ENCODE assay signal across 9 mouse cellular contexts in the genomic region with DNA sequence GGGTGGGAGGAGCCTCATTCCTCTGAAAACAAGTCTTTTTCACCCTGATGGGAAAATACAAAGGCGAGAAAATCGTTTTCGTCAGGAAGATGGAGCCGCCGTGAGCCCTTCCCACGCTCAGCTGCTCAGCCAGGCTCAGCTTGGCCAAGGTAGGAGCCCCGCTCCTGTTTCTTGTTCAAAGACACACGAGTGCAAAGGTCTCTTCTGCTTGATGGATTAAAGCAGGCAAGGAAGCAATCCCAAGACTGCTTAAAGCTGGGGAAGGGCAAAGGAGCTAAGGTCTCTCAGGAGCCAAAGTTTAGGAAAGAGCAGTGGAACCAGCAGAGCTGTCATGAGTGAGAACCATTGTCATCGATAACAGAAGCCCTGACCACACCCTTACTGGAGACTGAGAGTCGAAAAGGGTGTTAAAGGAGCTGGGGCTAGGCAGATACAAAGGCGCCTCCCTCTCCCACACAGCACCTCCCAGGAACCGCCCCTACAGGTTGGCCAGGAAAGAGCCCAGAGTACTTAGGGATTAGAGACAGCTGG.
A peak's percentile ranks its signal among the peaks of the same experiment; 100 is the strongest.
DNase-seq lines count a peak whose midpoint lies in the region; ATAC-seq lines count a peak whose summit lies in the region.
"Had no signal": no experiment of that assay in that cellular context is flagged by ENCODE, and none has a peak within 500 bp of the region (broad histone marks: within the 10 kb centered on the region; RNA-seq: fewer than 3 reads in every experiment).

No protein-coding gene starts in this region.

- intact Hi-C loops in left cerebral cortex, postnatal 4 days (cut with DNase I), result loop anchor here (10.0 kb wide), 1 partner anchor 66 kb away; a partner anchor contains a TSS
- intact Hi-C loops in gastrocnemius, postnatal 14 days (cut with DNase I; ENCODE audit: low total_unique reads), result no loop called here

- H3K4me2 ChIP-seq in midbrain, embryonic 15.5 days, result no peak overlapping the region

- no peaks in the 10 kb centered on the region for H3K9me3 ChIP-seq in midbrain, embryonic 15.5 days

- H3K9ac ChIP-seq in midbrain, embryonic 15.5 days, result no peak overlapping the region

- no peaks in the 10 kb centered on the region for H3K36me3 ChIP-seq in midbrain, embryonic 15.5 days (replicated peaks)

- 18% methylated on average over 12 of the region's 12 CpGs for WGBS in midbrain, embryonic 15.5 days

- no peak overlapping the region for H3K27ac ChIP-seq in midbrain, embryonic 15.5 days

- ATAC-seq in midbrain, embryonic 15.5 days (replicated peaks), result no peak
- ATAC-seq: Patski had no signal

- peaks cover 8% of the 10 kb centered on the region for H3K4me1 ChIP-seq in midbrain, embryonic 15.5 days

- no peak overlapping the region for H3K4me3 ChIP-seq in midbrain, embryonic 15.5 days

- H3K27me3 ChIP-seq in midbrain, embryonic 15.5 days (replicated peaks), result no peaks in the 10 kb centered on the region
- H3K27me3 ChIP-seq: Patski had no signal

- DNase-seq in left cerebral cortex, adult 18-20 months (ENCODE audit: low spot score in 2 of 2), result peak; percentile 48 to 51
- DNase-seq in left cerebral cortex, postnatal 4 days, result no peak
- peak; percentile 18 for DNase-seq in c-Kit-positive CD71-negative TER-119-negative erythroid progenitor cells, embryonic 14.5 days (ENCODE audit: low read depth)
- peak; percentile 26 for DNase-seq in kidney, adult 9 months
- peak; percentile 40 for DNase-seq in retina, postnatal 1 day
- no peak for DNase-seq in gastrocnemius, postnatal 14 days
- DNase-seq in testis, postnatal 10 days (ENCODE audit: low spot score), result no peak

Comparison
In these comparisons a context has a peak if more than half of its experiments do, and no peak if none do; other contexts are left out.
1. DNase-seq: peak in left cerebral cortex, adult 18-20 months (2 of 2), c-Kit-positive CD71-negative TER-119-negative erythroid progenitor cells, embryonic 14.5 days (single experiment), kidney, adult 9 months (single experiment) and retina, postnatal 1 day (single experiment); none in left cerebral cortex, postnatal 4 days (single experiment), gastrocnemius, postnatal 14 days (single experiment) and testis, postnatal 10 days (single experiment).